Mouse (Mus musculus) brain, embryonic 18.5 days (tissue): Measurements from ENCODE around the gene Kif16b.
A peak's percentile ranks its signal among the peaks of the same experiment; 100 is the strongest.

Experiments
- DNase-seq: peaks from one replicate; pipeline ENCODE4 v3.0.0-alpha.2; 2012; ENCODE audit warnings: low read depth, low spot score

Gene Kif16b

DNA sequence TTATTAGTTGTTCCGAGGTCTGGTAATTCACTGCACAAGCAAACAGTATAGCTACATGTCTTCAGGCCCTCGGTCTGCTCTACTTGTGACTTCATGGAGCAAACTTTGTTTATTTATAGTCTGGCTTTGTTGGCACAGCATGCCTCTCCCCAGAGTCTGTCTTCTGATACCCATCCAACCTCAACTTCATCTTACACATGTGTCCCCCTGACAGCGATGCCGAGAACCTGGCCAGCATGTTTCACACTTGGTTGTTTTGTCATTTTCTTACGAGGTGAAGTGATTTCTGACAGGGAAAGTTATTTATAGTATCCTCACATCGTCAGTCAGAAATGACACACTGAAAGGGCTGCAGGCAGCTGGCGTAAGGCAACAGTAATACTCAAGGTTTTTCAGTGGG, 249.7 kb downstream of the Kif16b start:
- DNase-seq = no peak

DNA sequence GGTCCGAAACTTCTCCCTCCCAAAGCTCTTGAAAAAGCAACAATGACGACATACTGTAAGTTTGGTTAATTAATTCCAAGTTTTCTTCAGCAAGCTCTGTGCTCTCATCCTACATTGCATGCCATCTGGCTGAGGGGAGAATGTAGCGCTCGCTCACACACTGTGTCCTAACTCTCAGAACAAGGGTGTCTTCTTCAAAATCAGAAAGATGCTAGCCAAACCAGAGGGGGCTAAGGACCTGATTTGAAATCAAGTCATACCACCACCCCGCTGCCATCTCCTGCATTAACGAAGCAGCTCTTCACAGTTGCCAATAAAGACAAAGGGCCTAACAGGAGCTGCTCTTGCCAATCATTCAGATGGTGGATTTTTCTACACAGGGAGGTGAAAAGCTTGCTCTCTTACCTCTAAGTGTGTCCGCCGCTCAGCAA, 253.3 kb downstream of the Kif16b start:
- peak; percentile 39 for DNase-seq

DNA sequence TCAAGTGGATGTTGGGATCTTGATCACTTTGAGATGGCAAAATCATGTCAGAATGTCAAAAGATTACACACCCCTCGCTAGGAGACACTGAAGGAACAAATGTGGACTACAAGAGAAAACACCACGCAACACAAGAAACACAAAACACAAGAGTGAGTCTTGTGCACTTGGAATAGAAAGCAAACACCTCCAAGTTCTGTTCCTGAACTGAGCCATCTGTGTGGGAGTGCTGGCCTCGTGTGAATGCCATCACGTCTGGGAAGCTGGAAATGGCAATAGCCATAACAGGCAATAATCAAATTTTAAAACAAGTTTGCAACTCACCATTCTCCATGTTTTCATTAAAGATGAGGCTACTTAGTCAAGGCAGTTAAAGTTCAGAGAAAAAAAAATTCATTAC, 254.5 kb downstream of the Kif16b start:
- DNase-seq = no peak

DNA sequence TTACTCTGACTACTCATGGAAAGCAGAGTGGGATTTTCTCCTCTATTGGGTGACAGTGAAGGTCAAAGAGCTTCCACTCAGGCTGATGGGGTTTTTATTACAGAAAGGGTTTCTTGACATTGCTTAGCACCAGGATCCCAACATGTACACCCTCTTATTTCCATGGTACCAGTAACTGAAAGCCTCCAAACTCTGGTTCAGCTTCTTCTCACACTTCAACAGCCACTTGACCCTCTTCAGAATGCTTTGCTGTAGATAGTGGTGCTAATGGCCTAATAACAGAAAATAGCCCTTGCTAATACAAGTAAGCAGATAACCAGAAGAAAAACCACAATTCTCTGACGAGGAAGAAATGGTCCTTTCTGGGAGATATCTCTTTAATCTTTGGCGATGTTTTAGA, 259.6 kb downstream of the Kif16b start:
- DNase-seq = no peak

DNA sequence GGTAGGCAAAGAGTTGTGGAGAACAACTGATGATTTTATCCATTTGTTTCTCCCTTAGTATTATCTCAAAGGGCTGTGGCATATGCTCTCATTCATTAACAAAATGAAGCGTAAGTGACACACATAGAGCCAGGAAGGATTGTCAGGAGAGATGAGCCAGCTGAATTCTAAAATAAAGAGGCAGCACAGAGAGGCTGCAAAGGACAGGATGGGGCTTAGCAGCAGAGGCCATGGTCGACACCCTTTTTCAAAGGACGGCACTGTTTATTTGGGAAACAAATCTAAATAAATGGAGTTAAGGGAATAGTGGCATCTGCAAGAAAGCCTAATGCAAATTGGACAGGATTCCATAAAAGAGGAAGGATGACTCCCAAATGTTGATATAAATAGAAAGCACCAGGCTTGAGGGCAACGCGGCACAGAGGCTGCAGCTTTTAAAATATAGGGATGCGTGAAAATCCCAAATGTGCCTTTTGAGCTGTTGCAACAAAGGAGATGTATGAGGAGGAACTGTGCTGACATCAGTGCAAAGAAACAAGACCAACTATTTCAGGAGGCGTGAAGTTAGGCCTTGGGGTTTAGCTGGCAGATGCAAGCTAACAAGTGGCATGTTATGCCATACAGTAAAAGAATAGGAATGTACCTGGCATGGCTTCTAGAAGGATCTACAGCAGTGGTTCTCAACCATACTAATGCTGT, 265.6 kb downstream of the Kif16b start:
- DNase-seq = no peak

DNA sequence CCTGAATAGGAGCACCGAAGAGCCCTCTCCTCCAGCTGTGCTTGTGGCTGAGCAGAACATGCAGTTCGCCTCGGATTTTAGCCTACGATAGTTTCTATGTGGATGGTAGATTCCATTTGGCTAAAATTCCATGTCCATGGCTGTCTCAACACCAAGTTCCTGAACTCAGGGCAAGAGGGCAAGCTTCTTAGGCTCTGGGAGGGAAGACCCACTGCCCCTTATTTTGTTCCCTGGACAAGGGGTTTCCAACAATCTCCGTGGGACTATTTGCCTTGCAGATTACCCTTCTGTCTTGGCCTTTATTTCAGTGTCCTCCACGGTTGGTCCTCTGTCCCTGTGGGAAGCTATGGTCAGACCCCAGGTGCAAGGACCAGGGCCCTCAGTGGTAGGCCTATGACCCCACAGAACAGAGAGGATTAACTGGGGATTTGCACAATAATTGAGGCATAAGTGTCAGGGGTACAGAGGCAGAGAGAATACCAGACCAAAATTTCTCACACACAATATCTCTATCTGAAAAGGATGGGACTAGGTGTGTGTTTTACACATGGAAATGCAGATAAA, 267.3 kb downstream of the Kif16b start:
- DNase-seq = no peak

DNA sequence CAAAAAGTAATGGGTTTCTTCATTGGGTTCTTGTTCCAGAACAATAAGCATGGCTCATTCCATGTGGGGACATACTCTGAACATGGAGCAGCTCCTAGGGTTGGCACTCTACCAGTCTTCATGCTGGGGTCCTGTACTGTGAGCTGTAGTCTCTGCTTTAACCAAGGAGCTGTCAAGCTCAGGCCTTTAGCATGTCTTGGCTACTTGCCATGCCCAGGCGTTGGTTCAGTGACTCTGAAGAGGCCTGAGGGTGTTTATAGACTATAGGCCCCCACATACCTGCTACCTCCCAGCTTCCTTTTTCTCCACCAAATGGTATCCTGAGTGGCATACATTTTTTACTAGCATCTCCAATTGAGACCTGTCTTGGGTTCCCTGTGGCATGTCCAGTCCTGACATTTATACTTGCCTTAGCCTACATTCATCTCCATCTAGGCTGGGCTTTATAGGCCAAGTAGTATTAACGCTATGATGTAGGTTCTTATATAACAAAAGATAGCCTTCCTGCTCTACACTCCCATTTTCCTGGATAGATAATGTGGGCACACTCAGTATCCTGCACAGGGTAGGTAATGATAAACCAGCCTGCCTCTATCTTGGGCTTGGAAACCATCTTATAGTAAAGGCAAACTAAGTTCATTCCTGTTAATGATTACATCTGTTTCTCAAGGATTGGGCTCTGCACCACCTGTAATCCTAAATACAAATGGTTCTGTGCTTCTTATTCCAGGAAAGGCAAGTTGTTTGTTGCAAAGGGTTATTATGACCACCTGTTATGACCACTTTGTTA, 271.6 kb downstream of the Kif16b start:
- no peak for DNase-seq

DNA sequence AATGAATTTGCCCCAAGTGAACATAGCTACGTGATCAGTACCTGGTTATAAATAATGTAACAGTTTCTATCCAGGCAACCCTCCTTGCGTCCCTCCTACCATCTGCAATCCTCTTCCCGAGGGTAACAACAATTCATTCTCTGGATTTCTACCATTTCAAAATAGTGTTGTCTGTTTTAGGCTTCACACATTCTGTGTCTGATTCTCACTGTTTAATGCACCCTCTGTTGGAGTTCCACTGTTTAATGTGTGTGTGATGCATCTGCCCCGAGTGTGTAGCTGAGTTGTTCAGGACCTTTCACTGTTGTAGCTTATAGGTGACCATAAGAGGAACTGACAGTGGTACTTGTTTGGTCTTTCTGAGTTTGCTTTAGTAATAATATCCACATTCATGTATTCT, 275.6 kb downstream of the Kif16b start:
- no peak for DNase-seq

DNA sequence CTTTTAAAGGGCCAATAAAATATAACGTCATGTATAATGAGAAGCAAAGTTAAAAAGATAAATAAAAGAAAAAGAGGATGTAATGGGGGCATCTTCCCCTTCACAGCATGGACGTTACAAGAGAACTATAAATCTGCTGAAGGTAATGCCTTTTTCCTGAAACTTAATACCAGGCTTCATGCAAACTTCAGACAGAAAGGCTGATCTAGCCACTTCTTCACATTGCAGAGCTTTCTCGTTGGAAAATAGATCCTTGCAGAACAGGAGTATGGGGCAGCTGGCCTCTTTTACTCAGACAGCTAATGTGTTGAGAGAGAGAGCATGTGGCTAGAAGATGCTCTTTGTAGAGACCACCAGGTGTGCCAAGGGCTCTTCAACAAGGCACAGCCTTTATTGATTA, 276.2 kb downstream of the Kif16b start:
- DNase-seq = no peak

DNA sequence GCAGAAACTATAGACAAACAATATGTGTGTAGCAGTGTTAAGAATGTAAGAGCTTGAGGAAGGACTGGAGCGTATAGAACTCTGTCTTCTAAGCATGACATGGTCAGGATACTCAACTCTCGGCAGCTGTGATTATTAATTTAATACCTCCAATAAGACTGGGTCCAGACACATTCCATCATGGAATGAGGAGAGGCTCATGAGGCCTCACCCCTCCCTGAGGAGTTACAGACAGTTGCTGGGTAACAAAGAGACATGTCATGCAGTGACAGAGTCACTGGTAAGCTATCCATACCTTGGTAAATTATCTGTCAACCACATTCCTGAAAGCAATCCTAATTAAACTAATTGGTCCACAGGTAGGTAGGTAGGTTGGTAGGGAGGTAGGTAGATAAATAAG, 277.1 kb downstream of the Kif16b start:
- DNase-seq = no peak

DNA sequence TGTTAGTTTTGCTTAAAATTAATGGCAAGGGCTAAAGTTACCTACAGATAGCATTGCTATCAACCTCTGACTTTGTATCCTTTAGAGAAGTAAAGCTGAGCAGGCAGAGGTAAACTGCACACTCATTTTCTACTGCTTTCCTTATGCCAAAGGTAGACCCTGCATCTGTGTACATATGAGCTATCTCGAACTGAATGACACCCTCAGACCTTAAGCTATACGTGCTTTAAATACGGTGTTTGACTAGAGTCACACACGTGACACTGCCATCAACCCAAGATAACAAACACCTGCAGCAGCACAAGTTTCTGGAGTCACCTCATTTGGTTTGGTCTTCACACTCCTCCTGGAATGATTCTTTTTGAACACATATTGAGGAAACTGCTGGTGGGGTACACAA, 280.2 kb downstream of the Kif16b start:
- DNase-seq = no peak

DNA sequence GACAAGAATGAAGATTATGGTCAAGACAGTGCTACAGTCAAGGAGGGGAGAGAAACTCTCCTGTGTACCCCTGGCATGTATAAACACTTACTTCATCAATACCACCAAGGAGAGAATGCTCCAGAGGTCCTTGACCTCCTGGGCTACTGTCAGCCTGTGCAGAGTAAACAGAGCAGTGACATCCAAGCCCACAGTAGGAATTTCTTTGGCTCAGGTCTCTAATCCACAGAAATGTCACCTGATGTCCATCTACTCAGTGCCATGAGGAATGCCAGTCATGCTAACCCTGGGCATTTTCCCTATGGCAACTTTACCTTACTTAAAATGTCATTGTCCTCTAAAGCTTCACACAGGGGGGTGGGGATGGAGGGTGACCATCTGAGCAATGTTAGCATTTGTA, 281.4 kb downstream of the Kif16b start:
- no peak for DNase-seq

DNA sequence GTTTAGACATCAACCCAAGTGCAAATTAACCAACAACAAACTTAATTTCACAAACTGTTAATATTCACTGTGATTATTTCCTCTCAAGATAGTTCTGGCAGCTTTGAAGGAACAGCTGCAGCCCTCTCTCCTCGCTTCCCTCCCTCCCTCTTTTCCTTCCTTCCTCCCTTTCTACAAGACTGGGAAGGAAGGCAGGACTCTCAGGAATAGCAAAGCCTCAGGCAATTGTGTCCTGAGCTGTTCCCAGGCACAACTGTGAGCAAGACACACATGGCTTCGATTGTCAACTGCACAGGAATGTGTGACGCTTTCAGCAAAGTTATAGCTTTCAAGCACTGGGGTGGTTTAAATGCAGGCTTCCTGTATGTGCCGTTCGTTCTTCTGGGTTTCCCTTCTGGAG, 286.8 kb downstream of the Kif16b start:
- no peak for DNase-seq

DNA sequence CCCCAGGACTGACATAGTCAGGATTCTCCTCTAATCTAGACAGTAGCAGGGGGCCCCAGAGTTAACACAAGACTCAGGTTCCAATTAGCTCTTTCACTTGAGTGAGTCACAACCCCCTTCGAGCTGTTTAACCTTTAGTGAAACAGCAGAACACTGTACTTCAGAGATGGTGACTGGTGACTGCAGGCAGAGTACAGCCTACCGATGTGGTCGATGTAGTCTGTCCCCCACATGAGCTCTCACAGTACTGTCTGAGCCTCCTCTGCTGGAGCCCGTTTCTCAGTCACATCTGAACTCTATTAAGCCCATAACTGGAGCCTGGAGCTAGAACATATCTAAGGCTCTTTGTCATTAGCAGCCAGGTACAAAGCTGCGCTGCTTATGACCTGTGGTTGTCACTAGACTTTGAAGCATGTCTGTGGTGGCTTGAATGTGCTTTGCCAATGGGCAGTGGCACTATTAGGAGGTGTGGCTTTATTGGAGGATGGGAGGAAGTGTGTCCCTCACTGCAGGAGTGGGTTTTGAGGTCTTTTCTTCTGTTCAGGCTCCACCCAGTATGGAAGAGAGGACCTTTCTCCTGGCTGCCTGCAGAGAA, 288.9 kb downstream of the Kif16b start:
- no peak for DNase-seq

DNA sequence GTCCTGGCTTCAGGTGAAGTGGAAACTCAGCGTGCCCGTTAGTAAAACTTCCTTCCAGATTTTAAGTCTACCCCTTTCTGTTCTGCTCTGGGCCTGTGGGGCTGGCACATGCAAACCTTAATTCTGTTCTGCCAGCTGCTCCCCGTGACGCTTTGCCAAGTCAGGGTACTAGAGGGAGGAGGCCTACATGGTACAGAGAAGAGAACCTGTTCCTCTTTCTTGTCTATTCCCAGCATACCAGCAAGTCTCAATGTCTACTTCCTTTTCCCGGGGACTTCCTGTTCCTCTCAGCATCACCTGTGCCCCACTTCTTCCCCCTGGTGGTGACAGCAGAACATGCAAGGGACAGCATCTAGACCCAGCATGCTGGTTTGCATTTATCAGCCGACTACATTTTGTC, 290.2 kb downstream of the Kif16b start:
- peak; percentile 49 for DNase-seq

DNA sequence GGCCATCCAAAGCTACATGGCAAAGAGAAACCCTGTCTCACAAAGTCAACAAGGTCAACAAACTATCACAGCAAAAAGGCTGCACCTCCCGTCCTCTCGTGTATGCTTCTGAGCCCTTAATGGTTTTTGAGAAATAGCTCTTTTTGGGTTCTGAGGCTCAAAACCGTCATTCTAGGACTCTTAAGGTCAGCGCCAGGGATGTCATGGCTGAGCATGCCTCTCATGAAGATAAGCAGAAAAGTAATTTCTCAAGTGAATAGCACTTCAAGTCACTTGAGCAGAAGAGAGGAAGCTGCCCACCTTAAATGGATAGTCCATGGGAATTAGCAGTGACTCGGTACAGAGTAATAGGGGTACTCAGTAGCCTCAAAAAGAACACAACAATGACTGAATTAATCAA, 291.1 kb downstream of the Kif16b start:
- DNase-seq = no peak

DNA sequence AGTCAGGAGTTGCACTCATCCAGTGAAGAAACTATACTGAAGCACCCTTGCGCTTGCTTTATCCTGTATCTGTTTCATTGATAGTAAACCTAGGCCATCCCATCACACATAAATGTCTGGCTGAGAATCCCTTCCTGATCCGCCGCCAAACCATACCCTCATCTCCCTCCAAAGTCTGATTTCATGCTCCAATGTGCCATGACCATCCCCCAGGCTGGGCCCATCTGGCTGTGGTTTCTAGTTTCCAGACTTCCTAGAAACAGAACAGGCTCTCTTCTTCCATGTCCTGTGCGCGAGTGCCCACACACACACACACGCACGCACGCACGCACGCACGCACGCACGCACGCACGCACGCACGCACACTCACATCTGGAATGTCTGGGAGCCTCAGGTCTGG, 292.6 kb downstream of the Kif16b start:
- DNase-seq = no peak

DNA sequence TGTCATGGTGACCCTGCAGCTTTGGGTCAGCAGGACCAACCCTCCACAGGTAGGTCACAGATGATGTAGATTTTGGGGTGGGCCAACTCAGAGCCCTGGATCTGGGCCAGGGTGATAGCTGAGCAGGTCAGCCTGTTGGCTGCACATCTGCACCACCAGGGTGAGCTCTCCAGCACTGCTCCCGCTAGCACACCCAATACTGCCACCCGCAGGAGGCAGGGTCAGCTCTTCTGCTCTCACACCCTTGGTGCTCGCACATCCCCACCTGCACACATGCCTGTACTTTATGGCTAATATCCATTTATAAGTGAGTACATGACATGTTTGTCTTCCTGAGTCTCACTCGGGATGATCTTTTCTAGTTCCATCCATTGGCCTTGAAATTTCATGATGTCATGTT, 296.6 kb downstream of the Kif16b start:
- DNase-seq = no peak

DNA sequence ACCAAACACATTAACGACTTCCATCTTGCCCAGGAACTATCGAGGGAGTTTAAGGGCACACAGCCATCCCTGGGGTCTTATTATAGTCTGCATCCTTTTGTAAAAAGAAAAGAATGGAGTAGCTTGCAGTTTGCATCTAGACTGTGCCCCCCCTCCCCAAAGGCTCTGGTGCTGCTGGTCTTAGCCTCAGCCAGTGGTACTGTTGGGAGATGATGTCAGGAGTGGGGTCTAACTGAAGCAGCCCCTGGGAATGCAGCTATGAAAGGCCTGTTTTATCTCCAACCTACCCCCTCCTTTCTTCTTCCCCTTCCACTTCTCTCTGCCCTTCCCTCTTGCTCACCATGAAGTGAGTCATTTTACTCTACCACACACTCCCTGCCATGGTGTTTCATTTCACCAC, 298.1 kb downstream of the Kif16b start:
- DNase-seq = no peak

DNA sequence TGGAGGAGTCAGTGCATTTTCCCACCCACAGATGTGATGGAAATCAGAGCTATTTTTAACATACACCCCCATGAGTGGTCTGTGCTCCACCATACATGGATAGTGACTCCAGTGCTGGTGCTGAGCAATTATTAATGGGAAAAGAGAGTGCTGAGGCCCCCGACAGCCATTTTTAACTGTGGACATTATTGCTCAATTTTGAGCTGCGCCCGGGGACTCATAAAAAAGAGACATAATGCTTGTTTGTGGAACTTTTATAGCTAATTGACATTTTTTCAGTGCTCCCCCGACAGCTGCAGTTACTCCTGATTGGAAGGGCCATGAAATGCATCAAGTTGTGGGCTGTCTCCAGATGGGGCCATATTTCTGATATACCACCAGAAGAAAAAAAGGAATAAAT, 302.1 kb downstream of the Kif16b start:
- no peak for DNase-seq

DNA sequence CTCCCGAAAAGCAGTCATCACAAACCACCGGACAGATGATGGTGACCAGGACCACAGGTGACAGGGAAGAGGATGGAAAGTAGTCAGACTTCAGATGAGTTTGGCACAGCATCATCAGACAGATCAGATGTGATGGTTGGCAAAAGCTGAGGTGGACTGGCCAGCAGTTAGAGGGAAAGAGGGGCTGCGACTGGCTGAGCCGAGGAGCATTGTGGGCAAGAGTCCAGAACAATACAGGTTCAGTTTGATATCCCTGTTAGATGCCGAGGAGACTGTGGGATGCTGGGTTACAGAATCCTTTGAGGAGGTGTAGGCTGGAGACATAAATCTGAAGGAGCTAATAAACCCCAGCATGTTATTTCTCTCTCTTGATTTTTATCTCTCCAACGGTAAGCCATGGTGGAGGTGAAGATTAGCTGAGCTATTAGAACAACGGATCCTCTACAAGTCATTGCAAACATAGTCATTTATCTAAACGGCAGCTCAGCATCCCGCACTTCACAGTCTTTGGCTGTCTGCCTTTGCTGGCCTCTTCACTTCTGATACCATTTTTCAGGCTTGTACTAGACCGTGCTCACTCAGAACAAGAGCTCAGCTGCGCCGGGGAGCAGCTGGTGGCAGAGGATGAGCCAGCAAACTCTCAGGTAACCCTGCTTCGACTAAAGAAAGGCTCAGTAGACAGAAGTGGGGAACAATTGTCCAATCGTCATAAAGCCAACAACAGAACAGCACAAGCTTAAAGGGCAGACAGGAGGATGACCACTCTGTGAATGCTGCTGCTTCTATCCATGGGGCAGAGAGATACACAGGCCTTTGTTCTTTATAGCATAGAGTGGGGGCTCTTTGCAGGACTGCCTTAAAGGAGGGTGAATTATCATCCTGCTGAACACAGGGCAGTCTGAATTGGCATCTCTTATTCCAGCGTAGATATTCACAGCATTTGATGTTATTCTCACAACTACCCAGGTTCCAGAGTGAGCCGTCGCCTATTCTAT, 304.9 kb downstream of the Kif16b start:
- no peak for DNase-seq
